Mouse (Mus musculus) neural tube, embryonic 15.5 days (tissue): ENCODE results near the gene Pi16. TPM values are rescaled to one million over a fixed set of nuclear protein-coding genes. Genes with fewer than 3 reads are reported as not detected.

ENCODE experiments used
- ATAC-seq: fragments of 200-750 bp; cut with Nextera tagmentation; 2 replicates; pipeline ENCODE4 v1.8.0; 2017; ENCODE audit warnings: mild to moderate bottlenecking, moderate TSS enrichment, moderate library complexity; ENCODE audit not compliant: low FRiP score
- H3K27ac ChIP-seq: fragments of 300-500 bp; sonication (generic); replicated peaks from 2 replicates; pipeline ENCODE4 v1.5.1; 2015; ENCODE audit warnings: mild to moderate bottlenecking, inconsistent platforms
- H3K27me3 ChIP-seq: fragments of 300-500 bp; sonication (generic); replicated peaks from 2 replicates; pipeline ENCODE4 v1.6.1; 2015; ENCODE audit warnings: inconsistent platforms
- H3K36me3 ChIP-seq: fragments of 300-500 bp; sonication (generic); 2 replicates; pipeline ENCODE4 v1.6.1; 2015; ENCODE audit warnings: inconsistent platforms
- H3K4me1 ChIP-seq: fragments of 300-500 bp; sonication (generic); 2 replicates; pipeline ENCODE4 v1.6.1; 2015; ENCODE audit warnings: inconsistent platforms
- H3K4me2 ChIP-seq: fragments of 300-500 bp; sonication (generic); 2 replicates; pipeline ENCODE4 v1.6.1; 2015; ENCODE audit warnings: inconsistent platforms, mild to moderate bottlenecking, moderate library complexity
- H3K4me3 ChIP-seq: fragments of 300-500 bp; sonication (generic); replicated peaks from 2 replicates; pipeline ENCODE4 v1.5.1; 2015; ENCODE audit warnings: mild to moderate bottlenecking, inconsistent platforms
- H3K9ac ChIP-seq: fragments of 300-500 bp; sonication (generic); replicated peaks from 2 replicates; pipeline ENCODE4 v1.6.1; 2015; ENCODE audit warnings: mild to moderate bottlenecking, inconsistent platforms
- H3K9me3 ChIP-seq: fragments of 300-500 bp; sonication (generic); replicated peaks from 2 replicates; pipeline ENCODE4 v1.6.1; 2016; ENCODE audit warnings: inconsistent platforms
- WGBS: fragments of 180-500 bp; shearing (Covaris S2); methylation state at CpG from one replicate; pipeline ENCODE4 v1.1.7; 2015; ENCODE audit warnings: mixed read lengths; 5-methylcytosine and 5-hydroxymethylcytosine counted together
- polyA plus RNA-seq: library from polyadenylated mRNA; unstranded; fragments of >200 nt; fragmentation: Nextera tagmentation; extraction: Ambion mirVana; gene quantifications from 2 replicates; pipeline ENCODE4 v1.2.1, GENCODE M21; 2015

Gene Pi16
- polyA plus RNA-seq, 1 experiment from 2014 or later = 2.8 TPM

DNA sequence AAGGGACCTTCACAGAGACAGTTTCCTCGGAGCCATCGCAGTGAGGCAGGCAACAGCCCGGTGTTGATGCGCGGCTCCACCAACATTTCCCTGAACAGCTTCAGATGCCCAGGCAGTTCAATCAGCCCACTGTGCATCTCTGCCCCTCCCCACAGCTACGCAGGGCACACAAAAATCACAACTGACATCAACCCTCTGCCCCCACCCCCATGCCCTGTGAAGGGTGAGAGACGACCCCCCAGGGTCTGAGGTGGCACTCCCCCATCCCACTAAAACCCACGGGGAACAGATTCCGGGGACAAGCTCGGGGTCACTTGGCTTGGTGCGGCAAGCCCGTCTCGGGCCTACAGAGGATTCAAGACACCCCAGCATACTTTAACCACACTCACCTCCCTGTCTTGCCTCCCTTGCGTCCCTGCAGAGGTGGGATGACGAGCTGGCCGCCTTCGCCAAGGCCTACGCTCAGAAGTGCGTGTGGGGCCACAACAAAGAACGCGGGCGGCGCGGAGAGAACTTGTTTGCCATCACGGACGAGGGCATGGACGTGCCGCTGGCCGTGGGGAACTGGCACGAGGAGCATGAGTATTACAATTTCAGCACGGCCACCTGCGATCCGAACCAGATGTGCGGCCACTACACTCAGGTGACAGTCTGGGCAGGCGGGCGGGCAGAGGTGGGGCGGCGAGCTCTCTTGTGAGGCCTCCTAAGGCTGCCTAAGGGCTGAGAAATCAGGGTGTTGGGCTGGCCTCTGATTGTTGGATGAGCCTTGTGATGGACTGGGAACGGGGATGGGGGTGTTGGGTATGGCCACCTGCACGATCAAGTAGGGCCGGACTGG lies 4.5 kb downstream of the Pi16 start:
- H3K36me3 ChIP-seq = no peaks in the 10 kb centered on the region
- no peak for ATAC-seq
- 21% methylated on average over 41 of the region's 41 CpGs for WGBS
- peak overlapping the region; percentile 11 for H3K4me2 ChIP-seq
- H3K27ac ChIP-seq = no peak overlapping the region
- H3K9me3 ChIP-seq = no peaks in the 10 kb centered on the region
- peaks cover 29% of the 10 kb centered on the region for H3K27me3 ChIP-seq
- H3K4me1 ChIP-seq = peaks cover 21% of the 10 kb centered on the region
- no peak overlapping the region for H3K9ac ChIP-seq
- no peak overlapping the region for H3K4me3 ChIP-seq

GRCm38 (mm10) chr17:29322603-29322962 lies 5.1 kb downstream of the Pi16 start:
- H3K27me3 ChIP-seq = peaks cover 29% of the 10 kb centered on the region
- 19% methylated on average over 18 of the region's 18 CpGs for WGBS

GRCm38 (mm10) chr17:29323625-29324024 lies 6.1 kb downstream of the Pi16 start:
- no peak for ATAC-seq
- no peak overlapping the region for H3K9ac ChIP-seq
- no peak overlapping the region for H3K4me2 ChIP-seq
- peaks cover 29% of the 10 kb centered on the region for H3K27me3 ChIP-seq
- WGBS = 94% methylated on average over 3 of the region's 3 CpGs
- H3K4me3 ChIP-seq = no peak overlapping the region
- H3K27ac ChIP-seq = no peak overlapping the region
- H3K9me3 ChIP-seq = no peaks in the 10 kb centered on the region
- H3K36me3 ChIP-seq = no peaks in the 10 kb centered on the region
- H3K4me1 ChIP-seq = peaks cover 31% of the 10 kb centered on the region

More at GRCm38 (mm10) chr17:29322603-29322962, 5.1 kb downstream of the Pi16 start:
- Histone ChIP-seq H3K9me3 (no peaks in the 10 kb centered on the region), H3K4me2 (peak overlapping the region; percentile 11; the same call in 1 of the 2 replicates), H3K27ac (no peak overlapping the region), H3K9ac (no peak overlapping the region), H3K4me3 (no peak overlapping the region), H3K4me1 (peaks cover 27% of the 10 kb centered on the region), H3K36me3 (no peaks in the 10 kb centered on the region)
- no peak for ATAC-seq

- peaks cover 35% of the 10 kb centered on the region for H3K4me1 ChIP-seq
- no peak overlapping the region for H3K27ac ChIP-seq
- peaks cover 10% of the 10 kb centered on the region; the same call in 1 of the 2 replicates for H3K36me3 ChIP-seq
- H3K9ac ChIP-seq = peak overlapping the region; percentile 28; the same call in 1 of the 2 replicates
- H3K9me3 ChIP-seq = no peaks in the 10 kb centered on the region
- no peak for ATAC-seq
- H3K4me3 ChIP-seq = no peak overlapping the region
- 44% methylated on average over 13 of the region's 13 CpGs for WGBS
- H3K27me3 ChIP-seq = peaks cover 23% of the 10 kb centered on the region
- H3K4me2 ChIP-seq = peak overlapping the region; percentile 58
These were observed 8.4 kb downstream of the Pi16 start for GRCm38 (mm10) chr17:29325831-29326230.

DNA sequence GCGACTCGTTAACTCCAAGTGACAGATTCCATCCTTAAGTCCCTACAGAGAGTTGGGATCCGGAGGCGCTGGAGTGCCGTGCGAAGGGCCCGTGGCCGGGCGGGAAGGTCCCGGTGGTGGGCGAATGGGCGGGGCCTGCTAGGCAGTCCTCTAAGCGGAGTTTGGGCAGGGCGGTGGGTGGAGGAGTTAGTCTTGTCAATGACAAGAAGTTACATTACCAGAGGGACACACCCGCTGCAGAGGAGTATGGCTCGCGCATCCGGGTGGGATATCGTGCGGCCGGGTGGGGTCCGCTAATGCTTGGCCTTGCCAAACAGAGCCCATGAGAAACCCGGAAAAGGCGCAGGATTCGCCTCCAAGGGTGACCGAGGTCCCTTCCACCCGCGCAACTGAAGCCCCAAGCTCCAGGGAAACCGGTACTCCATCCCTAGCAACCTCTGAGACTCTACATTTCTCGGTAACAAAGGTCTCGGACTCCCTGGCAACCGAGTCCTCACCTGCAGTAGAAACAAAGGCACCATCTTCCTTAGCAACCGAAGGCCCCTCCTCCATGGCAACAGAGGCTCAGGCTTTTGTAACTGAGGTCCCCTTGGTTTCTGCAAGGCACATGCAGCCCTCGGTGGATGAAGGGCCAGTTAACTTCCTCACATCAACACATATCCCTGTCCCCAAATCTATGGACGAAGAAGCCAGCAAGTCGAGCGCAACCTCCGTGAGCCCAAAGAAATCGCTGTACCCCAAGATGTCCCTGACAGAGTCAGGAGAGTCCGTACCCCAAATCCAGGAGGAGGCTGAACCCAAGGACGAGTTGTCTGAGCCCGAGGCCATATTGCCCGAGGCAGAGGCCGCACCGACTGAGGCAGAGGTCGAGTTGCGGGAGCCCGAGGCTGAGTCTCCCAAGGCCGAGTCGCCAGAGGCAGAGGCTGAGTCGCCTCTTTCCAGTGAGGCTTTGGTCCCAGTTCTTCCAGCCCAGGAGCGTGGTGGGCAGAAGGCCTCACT lies 9.3 kb downstream of the Pi16 start:
- peak; percentile 55 for ATAC-seq
- peak overlapping the region; percentile 58 for H3K4me2 ChIP-seq
- peaks cover 13% of the 10 kb centered on the region for H3K27me3 ChIP-seq
- H3K4me3 ChIP-seq = peak overlapping the region; percentile 19
- H3K9ac ChIP-seq = peak overlapping the region; percentile 28; the same call in 1 of the 2 replicates
- no peaks in the 10 kb centered on the region for H3K9me3 ChIP-seq
- peaks cover 36% of the 10 kb centered on the region for H3K4me1 ChIP-seq
- WGBS = 11% methylated on average over 52 of the region's 52 CpGs
- peaks cover 17% of the 10 kb centered on the region for H3K36me3 ChIP-seq
- H3K27ac ChIP-seq = peak overlapping the region; percentile 25

DNA sequence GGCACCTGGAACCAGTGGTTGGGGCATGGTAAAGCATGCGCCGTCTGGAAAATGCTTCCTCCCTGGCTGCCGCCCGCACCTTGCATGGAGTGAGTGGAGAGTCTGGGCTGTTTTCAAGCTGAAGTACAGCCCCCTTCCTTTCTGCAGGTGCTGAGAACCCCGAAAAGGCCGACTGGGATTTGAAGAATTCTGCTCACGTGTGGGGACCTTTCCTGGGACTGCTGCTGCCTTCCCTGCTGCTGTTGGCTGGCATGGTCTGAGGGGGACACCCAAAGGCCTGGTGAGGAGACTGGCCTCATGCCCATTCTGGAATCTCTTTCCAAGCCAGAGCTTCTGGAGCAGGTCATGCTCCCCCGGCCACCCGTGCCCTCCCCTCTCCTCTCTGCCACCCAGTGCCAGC lies 10.2 kb downstream of the Pi16 start:
- peaks cover 26% of the 10 kb centered on the region for H3K36me3 ChIP-seq
- H3K4me1 ChIP-seq = peaks cover 33% of the 10 kb centered on the region
- no peak overlapping the region for H3K4me3 ChIP-seq
- peak; percentile 26; the same call in 1 of the 2 replicates for ATAC-seq
- no peak overlapping the region for H3K27ac ChIP-seq
- 83% methylated on average over 9 of the region's 9 CpGs for WGBS
- H3K27me3 ChIP-seq = peaks cover 4% of the 10 kb centered on the region
- H3K4me2 ChIP-seq = no peak overlapping the region; the same call in 1 of the 2 replicates
- H3K9me3 ChIP-seq = no peaks in the 10 kb centered on the region
- H3K9ac ChIP-seq = 0 out of 2 replicates have a peak overlapping the region, but pooled peaks have one; percentile 5

GRCm38 (mm10) chr17:29330221-29330620 lies 12.7 kb downstream of the Pi16 start:
- Histone ChIP-seq H3K27ac (peak overlapping the region; percentile 56; the same call in 1 of the 2 replicates), H3K4me2 (no peak overlapping the region), H3K4me1 (peaks cover 33% of the 10 kb centered on the region), H3K9me3 (no peaks in the 10 kb centered on the region), H3K27me3 (no peaks in the 10 kb centered on the region), H3K36me3 (peaks cover 46% of the 10 kb centered on the region), H3K9ac (no peak overlapping the region), H3K4me3 (no peak overlapping the region)
- ATAC-seq = no peak
- WGBS = 87% methylated on average over 3 of the region's 3 CpGs

DNA sequence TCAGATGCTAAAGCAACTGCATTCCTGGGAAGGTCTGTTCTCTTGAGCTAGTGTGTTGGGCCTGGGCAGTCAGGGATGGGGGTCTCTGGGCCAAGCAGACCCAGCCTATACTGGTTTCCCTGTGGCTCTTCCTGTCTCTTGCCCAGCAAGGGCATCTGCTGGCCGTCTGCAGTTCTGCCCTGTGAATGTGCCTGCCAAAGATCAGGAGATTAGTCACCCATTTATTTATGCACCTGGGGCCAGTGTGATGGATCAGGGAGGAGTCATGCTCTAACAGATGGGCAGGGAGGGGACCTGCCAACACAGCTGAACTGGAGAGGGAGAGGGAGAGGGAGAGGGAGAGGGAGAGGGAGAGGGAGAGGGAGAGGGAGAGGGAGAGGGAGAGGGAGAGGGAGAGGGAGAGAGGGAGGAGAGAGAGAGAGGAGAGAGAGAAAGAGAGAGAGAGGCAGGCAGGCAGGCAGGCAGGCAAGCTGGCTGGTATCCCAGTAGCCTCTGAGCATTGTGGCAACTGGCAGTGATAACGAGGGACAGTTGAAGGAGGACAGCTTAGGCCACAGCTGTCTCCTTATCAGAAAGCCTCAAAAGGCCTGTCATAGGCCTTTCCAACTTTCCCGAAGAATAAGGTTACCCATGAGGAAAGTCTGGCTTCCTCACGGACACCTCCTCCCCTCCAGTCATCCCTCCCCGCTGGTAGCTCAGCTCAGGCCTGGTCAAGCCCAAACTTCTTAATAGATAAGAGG lies 13.4 kb downstream of the Pi16 start:
- Histone ChIP-seq H3K27ac (peak overlapping the region; percentile 61), H3K9me3 (no peaks in the 10 kb centered on the region), H3K9ac (0 out of 2 replicates have a peak overlapping the region, but pooled peaks have one; percentile 7), H3K36me3 (peaks cover 52% of the 10 kb centered on the region), H3K4me3 (no peak overlapping the region), H3K4me1 (peaks cover 31% of the 10 kb centered on the region), H3K4me2 (no peak overlapping the region), H3K27me3 (no peaks in the 10 kb centered on the region)
- no peak for ATAC-seq
- WGBS = 37% methylated on average over 5 of the region's 5 CpGs

DNA sequence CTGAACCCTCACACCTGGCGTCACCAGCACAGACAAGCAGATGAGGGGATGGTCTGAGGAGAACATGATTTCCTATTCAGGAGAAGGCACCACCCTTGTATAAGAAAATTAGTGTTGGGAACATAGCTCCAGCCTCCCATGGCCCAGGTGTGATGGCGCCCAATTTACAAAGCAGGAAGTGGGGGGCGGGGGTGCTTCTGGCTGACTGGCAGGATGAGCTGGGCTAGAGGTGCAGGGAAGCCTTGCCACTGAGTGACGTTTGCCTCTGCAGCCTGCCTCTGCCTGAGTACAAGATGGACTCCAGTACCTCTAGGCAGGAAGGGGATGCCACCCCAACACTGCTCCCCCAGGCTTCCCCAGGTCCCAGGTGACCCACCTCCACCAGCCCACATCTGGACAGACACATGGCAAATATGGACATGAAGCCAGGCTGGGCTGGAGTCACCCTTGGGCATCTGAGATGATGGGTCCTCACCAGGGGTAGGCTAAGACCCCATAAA lies 14.8 kb downstream of the Pi16 start:
- ATAC-seq = no peak
- H3K36me3 ChIP-seq = peaks cover 66% of the 10 kb centered on the region
- H3K9ac ChIP-seq = no peak overlapping the region
- H3K27me3 ChIP-seq = no peaks in the 10 kb centered on the region
- no peaks in the 10 kb centered on the region for H3K9me3 ChIP-seq
- no peak overlapping the region for H3K27ac ChIP-seq
- H3K4me3 ChIP-seq = no peak overlapping the region
- peaks cover 17% of the 10 kb centered on the region for H3K4me1 ChIP-seq
- H3K4me2 ChIP-seq = no peak overlapping the region
- WGBS = 89% methylated on average over 4 of the region's 4 CpGs

- H3K27ac ChIP-seq = no peak overlapping the region
- no peaks in the 10 kb centered on the region for H3K27me3 ChIP-seq
- H3K4me3 ChIP-seq = no peak overlapping the region
- WGBS = 93% methylated on average over 19 of the region's 19 CpGs
- no peak overlapping the region for H3K9ac ChIP-seq
- no peaks in the 10 kb centered on the region for H3K9me3 ChIP-seq
- H3K4me2 ChIP-seq = no peak overlapping the region
- peaks cover 36% of the 10 kb centered on the region for H3K4me1 ChIP-seq
- peaks cover 83% of the 10 kb centered on the region for H3K36me3 ChIP-seq
- ATAC-seq = no peak
These were observed 18.9 kb downstream of the Pi16 start for GRCm38 (mm10) chr17:29336266-29336990.
